Mouse (Mus musculus) cerebellum, adult 9-11 months (tissue): ENCODE data around the gene AC131692.1.
A peak's percentile ranks its signal among the peaks of the same experiment; 100 is the strongest.
"Not testable (repeated sequence)": the region's sequence is repeated elsewhere in the genome, so short reads cannot be mapped to it uniquely, and the experiment has no call there.

Experiments
- DNase-seq: peaks from one replicate; pipeline ENCODE4 v3.0.0; 2022

Gene AC131692.1

GRCm38 (mm10) chr19:6118677-6119185, 24.5 kb downstream of the AC131692.1 start:
- peak; percentile 70 for DNase-seq

- DNase-seq = no peak
Observed at GRCm38 (mm10) chr19:6121761-6122160, 27.5 kb downstream of the AC131692.1 start.

- no peak for DNase-seq
Observed at GRCm38 (mm10) chr19:6123330-6123729, 29.1 kb downstream of the AC131692.1 start.

- DNase-seq = no peak
Observed at GRCm38 (mm10) chr19:6124898-6125297, 30.7 kb downstream of the AC131692.1 start.

- peak; percentile 46 for DNase-seq
Observed at GRCm38 (mm10) chr19:6126289-6126688, 32.1 kb downstream of the AC131692.1 start.

DNA sequence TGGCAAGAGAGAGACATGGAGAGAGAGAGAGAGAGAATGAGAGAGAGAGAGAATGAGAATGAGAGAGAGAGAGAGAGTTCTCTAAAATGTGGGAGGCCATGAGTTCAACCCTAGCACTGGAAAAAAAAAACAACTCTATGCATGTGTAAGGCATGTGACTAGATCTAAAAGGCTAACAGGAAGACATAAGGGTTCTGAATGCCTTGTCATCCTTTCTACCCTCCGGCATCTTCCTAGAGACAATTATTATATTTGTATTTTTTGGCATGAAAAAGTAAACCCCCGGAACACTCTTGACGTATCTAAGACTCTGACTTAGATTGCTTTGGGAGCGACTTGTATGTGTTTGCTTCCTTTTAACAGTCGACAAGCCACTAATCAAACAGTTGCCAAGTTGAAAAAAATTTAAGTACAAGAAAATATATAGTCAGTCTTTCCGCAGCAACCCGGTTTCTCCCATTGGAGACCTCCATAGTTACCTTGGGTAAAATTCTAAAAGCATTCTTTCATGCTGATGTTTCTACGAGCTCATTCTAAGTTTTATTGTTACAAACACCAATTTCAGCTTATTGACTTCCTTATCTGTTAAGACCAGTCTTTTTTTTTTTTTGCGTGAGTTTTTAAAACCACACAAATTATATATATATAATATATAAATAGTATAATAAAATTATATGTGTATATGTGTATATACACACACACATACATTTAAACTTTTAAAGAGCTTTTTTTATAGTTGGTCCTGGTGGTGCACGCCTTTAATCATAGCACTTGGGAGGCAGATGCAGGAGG, 32.8 kb downstream of the AC131692.1 start:
- DNase-seq = no peak

GRCm38 (mm10) chr19:6127760-6128341, 33.6 kb downstream of the AC131692.1 start, which contains the start of gene Snx15:
Gene Snx15 (minus strand): TSS chr19:6128304.
- peak; percentile 98 for DNase-seq

GRCm38 (mm10) chr19:6130414-6131128, 36.4 kb downstream of the AC131692.1 start:
- DNase-seq = not testable (repeated sequence)

- no peak for DNase-seq
Observed at GRCm38 (mm10) chr19:6132171-6132827, 38.1 kb downstream of the AC131692.1 start.

- not testable (repeated sequence) for DNase-seq
Observed at GRCm38 (mm10) chr19:6133197-6133596, 39.0 kb downstream of the AC131692.1 start.

- no peak for DNase-seq
Observed at GRCm38 (mm10) chr19:6136397-6136796, 42.2 kb downstream of the AC131692.1 start.

DNA sequence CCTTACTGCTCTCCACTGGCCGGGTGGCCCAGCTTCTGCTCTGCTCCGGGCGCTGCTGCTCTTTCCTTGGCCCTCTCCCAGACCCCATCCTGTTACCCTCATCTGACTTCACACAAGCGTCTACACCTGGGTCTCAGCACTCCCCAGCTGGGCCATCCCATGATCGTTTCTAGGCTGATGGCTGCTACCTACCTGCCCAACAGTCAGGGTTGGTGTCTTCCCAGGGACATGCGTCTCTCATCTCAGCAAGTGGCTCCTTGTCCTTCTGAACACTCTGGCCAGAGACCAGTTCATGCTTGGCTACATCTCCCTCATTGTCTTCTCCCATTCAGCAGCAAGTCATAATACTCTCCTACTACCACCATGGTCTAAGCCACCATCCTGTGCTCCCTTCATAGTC, 45.5 kb downstream of the AC131692.1 start:
- DNase-seq = peak; percentile 72

GRCm38 (mm10) chr19:6140374-6140677, 46.1 kb downstream of the AC131692.1 start:
- DNase-seq = no peak

GRCm38 (mm10) chr19:6140678-6141393, 46.6 kb downstream of the AC131692.1 start, which contains the start of gene Batf2:
Gene Batf2 (plus strand): TSS chr19:6140983.
- DNase-seq = peak; percentile 94

DNA sequence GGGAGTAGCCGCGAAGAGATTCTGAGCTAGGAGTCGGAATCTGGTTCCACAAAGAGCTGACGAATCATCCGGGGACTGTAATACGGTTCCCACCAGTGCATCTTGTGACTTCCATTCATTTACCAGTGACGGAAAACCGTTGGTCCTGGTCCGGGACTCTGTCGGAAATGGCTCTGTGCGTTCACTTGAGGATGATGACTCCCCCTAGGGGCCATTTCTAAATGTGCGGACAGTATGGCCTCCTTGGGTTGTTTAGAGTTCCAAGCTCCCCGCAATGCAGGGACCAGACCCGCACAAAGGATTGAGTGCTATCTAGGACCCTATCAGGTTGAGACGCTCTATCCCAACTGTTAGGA, 47.2 kb downstream of the AC131692.1 start, which contains the start of gene Arl2:
TSS of gene Arl2 (minus strand) at position 155 of the 356 bp plus-strand sequence.
- peak; percentile 88 for DNase-seq

DNA sequence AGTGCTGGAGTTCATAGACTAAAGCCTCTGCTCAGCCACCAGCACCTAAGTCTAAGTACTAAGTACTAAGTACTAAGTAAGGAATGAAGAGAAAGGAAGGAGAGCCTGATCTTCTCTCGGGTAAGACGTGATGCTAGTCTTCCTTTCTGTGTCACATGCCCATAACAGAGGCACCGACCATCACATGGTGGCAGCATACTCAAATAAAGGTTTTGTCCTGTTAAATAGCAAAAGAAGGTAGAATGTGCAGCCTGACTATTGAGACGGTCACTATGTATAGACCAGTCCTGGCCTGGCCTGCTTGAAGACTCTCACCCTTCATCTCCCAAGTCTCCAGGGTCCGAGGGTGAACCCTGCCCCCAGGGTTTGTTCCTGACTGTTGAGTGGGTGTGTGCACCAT, 50.6 kb downstream of the AC131692.1 start:
- DNase-seq = no peak
